Mouse (Mus musculus): ENCODE results near the gene Zfp36. TPM values are rescaled to one million over a fixed set of nuclear protein-coding genes. Genes with fewer than 3 reads are reported as not detected.
A peak's percentile ranks its signal among the peaks of the same experiment; 100 is the strongest.

Zfp36 gene
- total and polyA plus RNA-seq, 3 experiments = 0.50 to 2.8 TPM; not detected in 1

DNA sequence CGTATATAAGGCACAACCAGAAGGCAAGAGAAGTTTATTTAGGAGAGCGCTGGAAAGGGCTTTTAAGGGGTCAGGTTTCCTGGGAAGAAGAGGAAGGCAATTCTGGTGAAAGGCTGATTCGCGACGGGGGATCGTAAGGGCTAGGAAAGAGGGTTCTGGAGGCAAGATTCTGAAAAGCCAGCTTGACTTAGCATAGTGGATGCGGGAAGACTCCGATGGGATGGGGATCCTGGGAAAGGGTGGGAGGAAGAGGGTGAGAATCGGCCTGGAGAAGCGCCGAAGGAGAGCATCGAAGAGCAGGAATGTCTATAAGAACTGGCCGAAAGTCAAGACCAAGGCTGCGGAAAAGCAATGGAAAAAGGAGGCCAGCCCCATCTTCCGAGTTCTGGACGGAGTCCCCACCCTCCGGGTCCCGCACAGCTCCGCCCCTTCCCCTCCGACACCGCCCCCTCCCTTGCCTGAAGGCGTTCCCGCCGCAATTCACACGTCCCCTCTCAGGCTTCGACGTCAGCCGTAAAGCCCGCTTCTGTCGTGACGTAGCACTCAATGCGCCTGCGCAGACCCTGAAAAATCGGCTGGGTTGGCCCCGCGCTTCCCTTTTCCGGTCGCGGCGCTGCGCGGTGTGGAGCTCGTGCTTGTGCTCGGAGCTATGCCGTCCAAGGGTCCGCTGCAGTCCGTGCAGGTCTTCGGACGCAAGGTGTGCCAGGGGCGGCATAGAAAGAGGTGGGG lies 29.7 kb downstream of the Zfp36 start, which contains the start of gene Rps16 (continued):
- TF ChIP-seq ETS1 (IDR thresholded peaks at IDR 0.05; ENCODE audit: low read depth, low read length) = no peak
- peak; percentile 78 for TF ChIP-seq TCF12 (IDR thresholded peaks at IDR 0.05; ENCODE audit: low read depth, low read length)
- TF ChIP-seq RAD21 (IDR thresholded peaks at IDR 0.05; ENCODE audit: low read depth, low read length) = no peak
- peak; percentile 64 for TF ChIP-seq MAX (IDR thresholded peaks at IDR 0.05; ENCODE audit: low read length)
- TF ChIP-seq NELFE (IDR thresholded peaks at IDR 0.05; ENCODE audit: low read depth, low read length) = peak; percentile 90
- TF ChIP-seq TAL1 (IDR thresholded peaks at IDR 0.05; ENCODE audit: low read length) = no peak
- TF ChIP-seq MEF2A (IDR thresholded peaks at IDR 0.05; ENCODE audit: extremely low read depth, insufficient replicate concordance, low read depth, low read length, poor library complexity, severe bottlenecking) = no peak
- TF ChIP-seq JUND (IDR thresholded peaks at IDR 0.05; ENCODE audit: low read depth, low read length) = no peak
- peak; percentile 86 for TF ChIP-seq NRF1 (IDR thresholded peaks at IDR 0.05; ENCODE audit: insufficient read depth, low read depth, low read length, poor library complexity, severe bottlenecking)
- TF ChIP-seq CTCF (IDR thresholded peaks at IDR 0.05 in 2 of 3, conservative IDR thresholded peaks at IDR 0.05 in 1 of 3; ENCODE audit: control insufficient read depth in 1 of 3, insufficient read depth in 1 of 3, low read depth in 2 of 3, low read length in 3 of 3, poor library complexity in 1 of 3, severe bottlenecking in 1 of 3) = no peak
- no peak for TF ChIP-seq CHD1 (IDR thresholded peaks at IDR 0.05; ENCODE audit: low read depth, low read length)
- peak; percentile 98 for TF ChIP-seq MAZ (IDR thresholded peaks at IDR 0.05; ENCODE audit: low read depth, low read length)
- peak; percentile 69; the same call in 1 of the 2 replicates for TF ChIP-seq E2F4 (IDR thresholded peaks at IDR 0.05; ENCODE audit: borderline replicate concordance, low read depth, low read length)
- TF ChIP-seq RCOR1 (IDR thresholded peaks at IDR 0.05; ENCODE audit: low read depth, low read length) = no peak
- peak; percentile 94 for TF ChIP-seq ELF1 (IDR thresholded peaks at IDR 0.05; ENCODE audit: low read depth, low read length)
- TF ChIP-seq KAT2A (conservative IDR thresholded peaks at IDR 0.05; ENCODE audit: low read depth, low read length) = peak; percentile 92
- TF ChIP-seq MXI1 (IDR thresholded peaks at IDR 0.05; ENCODE audit: low read depth, low read length) = peak; percentile 78
- TF ChIP-seq POLR2AphosphoS5 (IDR thresholded peaks at IDR 0.05; ENCODE audit: borderline replicate concordance, low read depth, low read length) = no peak
- 0 out of 2 replicates have a peak, but pooled peaks have one; percentile 7 for TF ChIP-seq USF1 (IDR thresholded peaks at IDR 0.05; ENCODE audit: low read depth, low read length)
- TF ChIP-seq SIN3A (IDR thresholded peaks at IDR 0.05; ENCODE audit: low read length) = peak; percentile 64; the same call in 1 of the 2 replicates
- no peak for TF ChIP-seq UBTF (IDR thresholded peaks at IDR 0.05; ENCODE audit: borderline replicate concordance, insufficient read depth, low read depth, low read length)
- TF ChIP-seq MYC (IDR thresholded peaks at IDR 0.05; ENCODE audit: low read depth, low read length) = peak; percentile 68; the same call in 1 of the 2 replicates
- peak; percentile 74; the same call in 1 of the 2 replicates for TF ChIP-seq ZMIZ1 (IDR thresholded peaks at IDR 0.05; ENCODE audit: low read depth, low read length)
- TF ChIP-seq ZKSCAN1 (IDR thresholded peaks at IDR 0.05; ENCODE audit: low read depth, low read length) = no peak
